Mouse (Mus musculus): Measurements from ENCODE around the gene Gm20532. TPM values are rescaled to one million over a fixed set of nuclear protein-coding genes. Genes with fewer than 3 reads are reported as not detected.

Gene Gm20532
- total and polyA plus RNA-seq, 3 experiments, result 0.15 TPM; not detected in 2

DNA sequence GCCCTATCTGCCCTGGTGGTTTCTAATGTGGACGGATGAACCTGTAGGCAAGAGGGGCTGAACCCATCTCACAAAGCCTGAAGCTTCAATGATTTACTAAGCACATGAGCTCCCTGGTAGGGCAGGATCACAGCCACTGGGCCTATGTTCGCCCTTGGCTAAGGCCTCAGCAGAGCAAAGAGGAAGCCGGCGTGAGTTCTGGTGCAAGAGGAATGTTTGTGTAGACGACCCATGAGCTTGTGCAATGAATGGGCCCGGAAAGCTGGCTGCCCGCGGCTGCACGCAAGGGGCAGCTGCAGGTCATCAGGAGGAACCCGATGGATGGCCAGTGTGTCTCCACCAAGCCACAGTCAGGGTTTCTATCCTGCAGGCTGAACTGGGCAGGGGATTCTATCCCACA lies 36.6 kb upstream of the Gm20532 start:
- DNase-seq (ENCODE audit: low read depth, low spot score), result no peak
- no peaks in the 10 kb centered on the region for H3K4me1 ChIP-seq (ENCODE audit: control insufficient read depth in 1 of 2, insufficient read depth in 2 of 2, low read length in 2 of 2)
- H3K36me3 ChIP-seq (ENCODE audit: control insufficient read depth in 1 of 2, insufficient read depth in 2 of 2, low read length in 2 of 2), result no peaks in the 10 kb centered on the region
- no peak overlapping the region for H3K4me3 ChIP-seq (ENCODE audit: control insufficient read depth in 1 of 2, insufficient read depth in 1 of 2, low read depth in 2 of 2, low read length in 2 of 2)
- H3K27me3 ChIP-seq (ENCODE audit: control insufficient read depth in 1 of 2, insufficient read depth in 2 of 2, low read length in 2 of 2), result peaks cover 0 to 1% of the 10 kb centered on the region in 2 experiments; a peak in 2 of 4 replicates
- no peaks in the 10 kb centered on the region for H3K9me3 ChIP-seq (replicated peaks; ENCODE audit: insufficient read depth, low read length)
- no peak for TF ChIP-seq ZMIZ1 (IDR thresholded peaks at IDR 0.05; ENCODE audit: low read depth, low read length)
- no peak for TF ChIP-seq SIN3A (IDR thresholded peaks at IDR 0.05; ENCODE audit: low read length)
- TF ChIP-seq ZNF384 (IDR thresholded peaks at IDR 0.05; ENCODE audit: low read depth, low read length), result no peak
- TF ChIP-seq EP300 (IDR thresholded peaks at IDR 0.05; ENCODE audit: low read depth in 1 of 2, low read length in 2 of 2), result no peak
- no peak for TF ChIP-seq E2F4 (IDR thresholded peaks at IDR 0.05; ENCODE audit: borderline replicate concordance, low read depth, low read length)
- TF ChIP-seq ETS1 (IDR thresholded peaks at IDR 0.05; ENCODE audit: low read depth, low read length), result no peak
- TF ChIP-seq NRF1 (IDR thresholded peaks at IDR 0.05; ENCODE audit: insufficient read depth, low read depth, low read length, poor library complexity, severe bottlenecking), result no peak
- TF ChIP-seq JUND (IDR thresholded peaks at IDR 0.05; ENCODE audit: low read depth, low read length), result no peak
- no peaks in the 10 kb centered on the region for H3K79me2 ChIP-seq (ENCODE audit: control insufficient read depth, insufficient read depth, low read length, poor library complexity)
- no peak overlapping the region for H3K27ac ChIP-seq (ENCODE audit: control insufficient read depth, low read depth, low read length)
- no peak overlapping the region for H3K9ac ChIP-seq (ENCODE audit: control insufficient read depth, low read depth, low read length, poor library complexity, severe bottlenecking)

DNA sequence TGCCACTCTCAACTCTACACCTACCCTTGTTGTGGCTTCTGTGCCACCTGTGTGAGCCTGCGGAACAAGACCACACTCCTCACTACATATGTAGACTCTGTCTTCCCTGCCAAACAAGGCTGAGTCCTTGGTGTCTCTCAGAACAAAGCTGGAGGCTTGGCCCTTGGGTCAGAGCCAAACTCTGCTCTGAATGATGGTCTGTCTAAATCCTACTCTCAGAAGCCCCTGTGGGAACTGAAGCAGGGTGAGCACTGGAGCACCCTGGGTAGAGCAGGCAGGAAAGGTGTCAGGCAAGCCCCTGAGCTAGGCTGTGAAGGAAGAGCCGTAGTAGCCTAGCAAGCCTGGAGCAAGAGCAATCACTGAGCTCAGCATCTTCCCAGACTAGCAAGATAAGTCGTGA lies 36.2 kb upstream of the Gm20532 start:
- Histone ChIP-seq H3K9me3 (replicated peaks; ENCODE audit: insufficient read depth, low read length) (no peaks in the 10 kb centered on the region), H3K9ac (ENCODE audit: control insufficient read depth, low read depth, low read length, poor library complexity, severe bottlenecking) (no peak overlapping the region), H3K4me1 (ENCODE audit: control insufficient read depth in 1 of 2, insufficient read depth in 2 of 2, low read length in 2 of 2) (no peaks in the 10 kb centered on the region), H3K4me3 (ENCODE audit: control insufficient read depth in 1 of 2, insufficient read depth in 1 of 2, low read depth in 2 of 2, low read length in 2 of 2) (no peak overlapping the region), H3K27me3 (ENCODE audit: control insufficient read depth in 1 of 2, insufficient read depth in 2 of 2, low read length in 2 of 2) (peaks cover 0 to 1% of the 10 kb centered on the region in 2 experiments; a peak in 3 of 4 replicates), H3K79me2 (ENCODE audit: control insufficient read depth, insufficient read depth, low read length, poor library complexity) (no peaks in the 10 kb centered on the region), H3K27ac (ENCODE audit: control insufficient read depth, low read depth, low read length) (no peak overlapping the region), H3K36me3 (ENCODE audit: control insufficient read depth in 1 of 2, insufficient read depth in 2 of 2, low read length in 2 of 2) (no peaks in the 10 kb centered on the region)
- no peak for DNase-seq (ENCODE audit: low read depth, low spot score)
- no peak for TF ChIP-seq MAFK (IDR thresholded peaks at IDR 0.05; ENCODE audit: borderline replicate concordance, low read depth, low read length)
- TF ChIP-seq HCFC1 (IDR thresholded peaks at IDR 0.05; ENCODE audit: low read depth, low read length), result no peak
- no peak for TF ChIP-seq TBP (IDR thresholded peaks at IDR 0.05; ENCODE audit: low read depth, low read length)
- TF ChIP-seq SMC3 (IDR thresholded peaks at IDR 0.05; ENCODE audit: low read depth, low read length), result no peak
- no peak for TF ChIP-seq ZNF384 (IDR thresholded peaks at IDR 0.05; ENCODE audit: low read depth, low read length)
- TF ChIP-seq POLR2A (IDR thresholded peaks at IDR 0.05; ENCODE audit: control insufficient read depth in 1 of 2, insufficient read depth in 1 of 2, low read depth in 1 of 2, low read length in 2 of 2, poor library complexity in 1 of 2), result no peak
- TF ChIP-seq POLR2AphosphoS5 (IDR thresholded peaks at IDR 0.05; ENCODE audit: borderline replicate concordance, low read depth, low read length), result no peak
- TF ChIP-seq KAT2A (conservative IDR thresholded peaks at IDR 0.05; ENCODE audit: low read depth, low read length), result no peak
- no peak for TF ChIP-seq MXI1 (IDR thresholded peaks at IDR 0.05; ENCODE audit: low read depth, low read length)
- TF ChIP-seq POLR2AphosphoS2 (IDR thresholded peaks at IDR 0.05; ENCODE audit: low read length), result no peak
- TF ChIP-seq ZMIZ1 (IDR thresholded peaks at IDR 0.05; ENCODE audit: low read depth, low read length), result no peak
- TF ChIP-seq ETS1 (IDR thresholded peaks at IDR 0.05; ENCODE audit: low read depth, low read length), result no peak
- TF ChIP-seq NRF1 (IDR thresholded peaks at IDR 0.05; ENCODE audit: insufficient read depth, low read depth, low read length, poor library complexity, severe bottlenecking), result no peak
- no peak for TF ChIP-seq MAZ (IDR thresholded peaks at IDR 0.05; ENCODE audit: low read depth, low read length)
- no peak for TF ChIP-seq GATA1 (IDR thresholded peaks at IDR 0.05; ENCODE audit: low read depth, low read length)
- TF ChIP-seq CHD2 (IDR thresholded peaks at IDR 0.05; ENCODE audit: low read length), result no peak
- TF ChIP-seq RAD21 (IDR thresholded peaks at IDR 0.05; ENCODE audit: low read depth, low read length), result no peak
